Mouse (Mus musculus): ENCODE measurements around the gene Gm20509.

DNA sequence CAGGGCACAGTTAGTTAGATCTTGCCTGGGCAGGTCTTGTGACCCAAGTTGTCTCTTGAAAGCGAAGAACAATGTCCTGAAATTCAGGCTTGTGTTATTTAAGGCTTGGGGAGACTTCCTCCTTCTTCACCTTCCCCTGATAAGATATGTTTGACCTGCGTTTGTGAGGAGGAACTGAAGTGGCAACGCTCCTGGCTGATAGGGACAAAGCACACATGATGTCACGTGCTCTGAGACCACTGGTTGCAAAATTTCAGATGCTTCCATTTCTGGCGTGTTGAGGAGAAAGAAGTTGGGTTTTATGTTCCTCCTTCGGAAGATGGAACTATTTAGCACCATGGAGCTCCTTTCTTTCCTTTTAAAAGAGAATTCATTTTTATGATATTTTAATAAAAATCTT, 16.4 kb upstream of the Gm20509 start:
- no peak for TF ChIP-seq CTCF (IDR thresholded peaks at IDR 0.05; ENCODE audit: insufficient read depth, low read length)
- no peak for TF ChIP-seq POLR2A (IDR thresholded peaks at IDR 0.05; ENCODE audit: borderline replicate concordance, extremely low read depth, low read depth, low read length)
